Mouse (Mus musculus): ENCODE results near the gene Ipmk. TPM values are rescaled to one million over a fixed set of nuclear protein-coding genes. Genes with fewer than 3 reads are reported as not detected.

The Ipmk gene
- total RNA-seq (2012; rRNA removed) = 41.9 and 44.8 TPM in 2 replicates

DNA sequence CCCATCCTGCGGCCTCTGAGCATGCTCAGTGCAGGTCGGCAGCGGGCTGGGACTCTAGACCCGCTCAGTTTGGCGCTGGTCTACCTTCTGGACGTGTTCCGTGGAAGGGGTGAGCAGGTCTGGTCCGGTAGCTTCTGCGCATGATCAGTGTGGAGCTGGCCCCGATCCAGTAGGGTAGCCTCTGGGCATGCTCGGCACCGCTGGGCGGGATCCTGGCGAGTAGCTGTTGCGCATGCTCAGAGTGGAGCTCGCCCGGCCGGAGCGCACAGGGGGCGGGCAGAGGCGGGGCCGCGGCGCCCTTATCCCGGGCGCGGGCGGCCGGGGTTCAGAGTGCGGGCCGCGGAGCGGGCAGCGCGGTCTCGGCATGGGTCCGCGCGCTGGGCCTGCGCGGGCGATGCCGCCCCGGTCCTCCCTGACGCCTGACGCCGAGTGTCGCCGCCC lies at the start of gene Ipmk:
TSS of gene Ipmk (plus strand) at position 255 of the 441 bp plus-strand sequence.
- in situ Hi-C loops (cut with MboI; ENCODE audit: low sequenced_read_pairs in 2 of 2, unreplicated experiment in 2 of 2) = no loop called here
- H3K4me1 ChIP-seq (ENCODE audit: control insufficient read depth in 2 of 2, insufficient read depth in 2 of 2, low read length in 2 of 2, poor library complexity in 1 of 2) = peaks cover 3 to 6% of the 10 kb centered on the region in 2 experiments; a peak in 2 of 4 replicates

DNA sequence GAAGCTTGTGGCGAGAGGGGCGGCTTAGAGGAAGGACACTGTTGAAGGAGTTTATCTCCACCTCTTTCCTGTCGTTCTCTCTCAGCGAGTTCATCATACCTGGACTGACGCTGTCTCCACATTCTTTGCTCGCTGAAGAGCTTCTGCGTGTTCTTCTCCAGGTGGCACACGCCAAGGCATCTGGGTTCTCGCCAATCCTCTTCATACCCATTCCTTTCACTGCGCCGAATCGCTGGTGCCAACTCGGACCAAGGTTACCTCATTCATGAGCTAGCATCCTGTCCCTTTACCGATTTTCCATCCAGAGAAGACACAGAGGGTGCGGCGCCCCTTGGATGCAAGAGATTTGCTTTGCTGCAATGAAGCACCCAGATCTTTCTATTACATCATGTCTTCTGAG lies 47.4 kb upstream of the Ipmk start:
- H3K4me3 ChIP-seq (ENCODE audit: insufficient read depth in 1 of 2, low read depth in 1 of 2, low read length in 2 of 2, poor library complexity in 1 of 2, severe bottlenecking in 1 of 2) = no peak overlapping the region
- no peak for TF ChIP-seq ZNF384 (IDR thresholded peaks at IDR 0.05; ENCODE audit: low read depth, low read length)
- TF ChIP-seq HCFC1 (IDR thresholded peaks at IDR 0.05; ENCODE audit: borderline replicate concordance, insufficient read depth, low read length) = no peak
- TF ChIP-seq ZC3H11A (IDR thresholded peaks at IDR 0.05; ENCODE audit: borderline replicate concordance, low read depth, low read length) = no peak
- TF ChIP-seq MAFK (IDR thresholded peaks at IDR 0.05; ENCODE audit: insufficient read depth, low read depth, low read length) = no peak
- TF ChIP-seq CHD2 (IDR thresholded peaks at IDR 0.05; ENCODE audit: low read depth, low read length) = no peak
- H3K9ac ChIP-seq (ENCODE audit: insufficient read depth, low read depth, low read length, poor library complexity, severe bottlenecking) = no peak overlapping the region
- DNase-seq (ENCODE audit: low read depth, low spot score) = no peak
- H3K36me3 ChIP-seq (ENCODE audit: control insufficient read depth, insufficient read depth, low read length, poor library complexity, severe bottlenecking) = no peaks in the 10 kb centered on the region
- peaks cover 2 to 6% of the 10 kb centered on the region in 2 experiments; a peak in 2 of 4 replicates for H3K4me1 ChIP-seq (ENCODE audit: control insufficient read depth in 2 of 2, insufficient read depth in 2 of 2, low read length in 2 of 2, poor library complexity in 1 of 2)
- in situ Hi-C loops (cut with MboI; ENCODE audit: low sequenced_read_pairs in 2 of 2, unreplicated experiment in 2 of 2) = no loop called here
- no peak overlapping the region for H3K27ac ChIP-seq (ENCODE audit: insufficient read depth, low read depth, low read length, poor library complexity, severe bottlenecking)
- H3K9me3 ChIP-seq (ENCODE audit: control insufficient read depth, insufficient read depth, low read depth, low read length) = no peaks in the 10 kb centered on the region

More for the DNA sequence above, at the start of gene Ipmk:
- Histone ChIP-seq H3K4me3 (ENCODE audit: insufficient read depth in 1 of 2, low read depth in 1 of 2, low read length in 2 of 2, poor library complexity in 1 of 2, severe bottlenecking in 1 of 2) (peak within 1 kb of the TSS; percentile 79 to 81), H3K9me3 (ENCODE audit: control insufficient read depth, insufficient read depth, low read depth, low read length) (no peaks in the 10 kb centered on the region), H3K27ac (ENCODE audit: insufficient read depth, low read depth, low read length, poor library complexity, severe bottlenecking) (peak within 1 kb of the TSS; percentile 97), H3K9ac (ENCODE audit: insufficient read depth, low read depth, low read length, poor library complexity, severe bottlenecking) (peak within 1 kb of the TSS; percentile 78), H3K36me3 (ENCODE audit: control insufficient read depth, insufficient read depth, low read length, poor library complexity, severe bottlenecking) (peaks cover 6% of the 10 kb centered on the region; the same call in 1 of the 2 replicates)
- no peak for TF ChIP-seq CHD2 (IDR thresholded peaks at IDR 0.05; ENCODE audit: low read depth, low read length)
- TF ChIP-seq ZNF384 (IDR thresholded peaks at IDR 0.05; ENCODE audit: low read depth, low read length) = no peak
- TF ChIP-seq HCFC1 (IDR thresholded peaks at IDR 0.05; ENCODE audit: borderline replicate concordance, insufficient read depth, low read length) = no peak; the same call in 1 of the 2 replicates
- TF ChIP-seq MAFK (IDR thresholded peaks at IDR 0.05; ENCODE audit: insufficient read depth, low read depth, low read length) = no peak
- no peak for TF ChIP-seq ZC3H11A (IDR thresholded peaks at IDR 0.05; ENCODE audit: borderline replicate concordance, low read depth, low read length)
- peak; percentile 96 for DNase-seq (ENCODE audit: low read depth, low spot score)

DNA sequence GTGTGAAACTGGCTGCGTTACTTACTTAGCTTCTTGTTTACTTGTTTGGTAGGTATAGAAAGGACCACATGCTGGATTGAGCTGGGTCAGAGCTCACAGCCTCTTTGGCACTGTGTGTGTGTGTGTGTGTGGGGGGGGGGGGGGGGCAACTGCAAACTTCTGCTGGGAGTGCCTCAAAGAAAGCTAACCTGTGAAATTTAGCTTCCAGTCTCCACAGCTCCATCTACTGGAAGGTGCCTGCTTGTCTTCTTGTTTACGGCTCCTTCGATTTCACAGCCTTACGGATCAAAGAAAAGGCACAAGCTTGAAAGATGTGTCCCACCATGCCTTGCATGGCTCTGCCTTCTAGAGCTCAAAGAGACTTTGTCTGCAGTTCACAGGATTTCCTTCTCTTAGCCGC lies 45.1 kb upstream of the Ipmk start:
- Histone ChIP-seq H3K9ac (ENCODE audit: insufficient read depth, low read depth, low read length, poor library complexity, severe bottlenecking) (no peak overlapping the region), H3K36me3 (ENCODE audit: control insufficient read depth, insufficient read depth, low read length, poor library complexity, severe bottlenecking) (no peaks in the 10 kb centered on the region), H3K27ac (ENCODE audit: insufficient read depth, low read depth, low read length, poor library complexity, severe bottlenecking) (no peak overlapping the region), H3K9me3 (ENCODE audit: control insufficient read depth, insufficient read depth, low read depth, low read length) (no peaks in the 10 kb centered on the region), H3K4me3 (ENCODE audit: insufficient read depth in 1 of 2, low read depth in 1 of 2, low read length in 2 of 2, poor library complexity in 1 of 2, severe bottlenecking in 1 of 2) (no peak overlapping the region), H3K4me1 (ENCODE audit: control insufficient read depth in 2 of 2, insufficient read depth in 2 of 2, low read length in 2 of 2, poor library complexity in 1 of 2) (peaks cover 2 to 8% of the 10 kb centered on the region in 2 experiments; a peak in 2 of 4 replicates)
- no peak for DNase-seq (ENCODE audit: low read depth, low spot score)
- TF ChIP-seq ZC3H11A (IDR thresholded peaks at IDR 0.05; ENCODE audit: borderline replicate concordance, low read depth, low read length) = no peak
- TF ChIP-seq CHD2 (IDR thresholded peaks at IDR 0.05; ENCODE audit: low read depth, low read length) = no peak
- TF ChIP-seq ZNF384 (IDR thresholded peaks at IDR 0.05; ENCODE audit: low read depth, low read length) = no peak
- in situ Hi-C loops (cut with MboI; ENCODE audit: low sequenced_read_pairs in 2 of 2, unreplicated experiment in 2 of 2) = no loop called here

DNA sequence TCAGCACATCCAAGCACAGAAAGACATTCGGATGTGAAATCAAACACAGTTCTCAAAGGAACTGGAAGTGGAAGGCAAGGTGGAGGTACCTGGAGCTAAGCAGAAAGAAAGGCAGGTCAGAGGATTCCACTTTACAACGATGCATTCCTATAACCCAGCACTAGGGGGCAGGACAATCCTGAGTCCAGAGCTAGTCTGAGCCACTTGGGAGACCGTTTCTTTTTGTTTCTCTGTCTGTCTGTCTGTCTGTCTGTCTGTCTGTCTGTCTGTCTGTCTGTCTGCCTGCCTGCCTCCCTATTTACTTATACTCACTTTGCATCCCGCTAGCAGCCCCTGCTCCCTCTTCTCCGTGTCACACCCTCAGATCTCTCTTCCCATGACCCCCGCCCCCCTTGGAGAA lies 41.4 kb upstream of the Ipmk start:
- no peaks in the 10 kb centered on the region for H3K36me3 ChIP-seq (ENCODE audit: control insufficient read depth, insufficient read depth, low read length, poor library complexity, severe bottlenecking)
- H3K9me3 ChIP-seq (ENCODE audit: control insufficient read depth, insufficient read depth, low read depth, low read length) = no peaks in the 10 kb centered on the region
- no peak overlapping the region for H3K27ac ChIP-seq (ENCODE audit: insufficient read depth, low read depth, low read length, poor library complexity, severe bottlenecking)
- H3K9ac ChIP-seq (ENCODE audit: insufficient read depth, low read depth, low read length, poor library complexity, severe bottlenecking) = no peak overlapping the region
- in situ Hi-C loops (cut with MboI; ENCODE audit: low sequenced_read_pairs in 2 of 2, unreplicated experiment in 2 of 2) = no loop called here
- H3K4me1 ChIP-seq (ENCODE audit: control insufficient read depth in 2 of 2, insufficient read depth in 2 of 2, low read length in 2 of 2, poor library complexity in 1 of 2) = peaks cover 2 to 6% of the 10 kb centered on the region in 2 experiments; a peak in 2 of 4 replicates
- no peak for DNase-seq (ENCODE audit: low read depth, low spot score)
- peak overlapping the region in 1 of 2 experiments; percentile 30; a peak in 1 of 4 replicates for H3K4me3 ChIP-seq (ENCODE audit: insufficient read depth in 1 of 2, low read depth in 1 of 2, low read length in 2 of 2, poor library complexity in 1 of 2, severe bottlenecking in 1 of 2)
- no peak for TF ChIP-seq MAFK (IDR thresholded peaks at IDR 0.05; ENCODE audit: insufficient read depth, low read depth, low read length)
- TF ChIP-seq ZC3H11A (IDR thresholded peaks at IDR 0.05; ENCODE audit: borderline replicate concordance, low read depth, low read length) = peak; percentile 24; the same call in 1 of the 2 replicates
- no peak for TF ChIP-seq HCFC1 (IDR thresholded peaks at IDR 0.05; ENCODE audit: borderline replicate concordance, insufficient read depth, low read length)
- no peak for TF ChIP-seq ZNF384 (IDR thresholded peaks at IDR 0.05; ENCODE audit: low read depth, low read length)
- no peak for TF ChIP-seq CHD2 (IDR thresholded peaks at IDR 0.05; ENCODE audit: low read depth, low read length)

Measured in ES-E14 (cell line).